Mouse (Mus musculus): ENCODE results near the gene Sh2d5. TPM values are rescaled to one million over a fixed set of nuclear protein-coding genes. Genes with fewer than 3 reads are reported as not detected.

The Sh2d5 gene
- 0.20 and 0.25 TPM in 2 replicates for polyA plus RNA-seq (2015; fragmentation: Nextera tagmentation; extraction: Ambion mirVana)

GRCm38 (mm10) chr4:138250088-138250960, at the start of gene Sh2d5, which contains the start of gene Kif17:
TSS of gene Sh2d5 (plus strand) at chr4:138250403.
TSS of gene Kif17 (plus strand) at chr4:138250435.
- peaks cover 22% of the 10 kb centered on the region for H3K4me1 ChIP-seq (replicated peaks; ENCODE audit: control insufficient read depth, insufficient read depth, low read length)
- ATAC-seq (ENCODE audit: low read depth), result peak; percentile 84
- peak within 1 kb of the TSS; percentile 99 for H3K4me2 ChIP-seq (ENCODE audit: low read depth, low read length)
- H3K4me3 ChIP-seq (ENCODE audit: low read length), result peak within 1 kb of the TSS; percentile 53
- peaks cover 12% of the 10 kb centered on the region for H3K27me3 ChIP-seq (ENCODE audit: control insufficient read depth, insufficient read depth, low read depth, low read length)
- no peaks in the 10 kb centered on the region for H3K9me3 ChIP-seq (ENCODE audit: control insufficient read depth, low read length)
- WGBS, result 1% methylated on average over 51 of the region's 74 CpGs
- H3K9ac ChIP-seq (ENCODE audit: low read length), result peak within 1 kb of the TSS; percentile 21
- peaks cover 15% of the 10 kb centered on the region for H3K36me3 ChIP-seq (ENCODE audit: control insufficient read depth, insufficient read depth, low read length)
- H3K27ac ChIP-seq (ENCODE audit: low read length), result no peak within 1 kb of the TSS

GRCm38 (mm10) chr4:138200769-138201168, 49.4 kb upstream of the Sh2d5 start:
- H3K4me2 ChIP-seq (ENCODE audit: low read depth, low read length), result no peak overlapping the region
- H3K4me1 ChIP-seq (replicated peaks; ENCODE audit: control insufficient read depth, insufficient read depth, low read length), result no peaks in the 10 kb centered on the region
- H3K27me3 ChIP-seq (ENCODE audit: control insufficient read depth, insufficient read depth, low read depth, low read length), result no peaks in the 10 kb centered on the region
- H3K4me3 ChIP-seq (ENCODE audit: low read length), result no peak overlapping the region
- no peak overlapping the region for H3K27ac ChIP-seq (ENCODE audit: low read length)
- no peaks in the 10 kb centered on the region for H3K9me3 ChIP-seq (ENCODE audit: control insufficient read depth, low read length)
- 86% methylated on average over 3 of the region's 3 CpGs for WGBS
- ATAC-seq (ENCODE audit: low read depth), result no peak
- H3K36me3 ChIP-seq (ENCODE audit: control insufficient read depth, insufficient read depth, low read length), result peaks cover 44% of the 10 kb centered on the region
- H3K9ac ChIP-seq (ENCODE audit: low read length), result no peak overlapping the region

GRCm38 (mm10) chr4:138201696-138202095, 48.5 kb upstream of the Sh2d5 start:
- Histone ChIP-seq H3K4me3 (ENCODE audit: low read length) (no peak overlapping the region), H3K36me3 (ENCODE audit: control insufficient read depth, insufficient read depth, low read length) (peaks cover 41% of the 10 kb centered on the region), H3K4me2 (ENCODE audit: low read depth, low read length) (no peak overlapping the region), H3K9ac (ENCODE audit: low read length) (no peak overlapping the region), H3K27me3 (ENCODE audit: control insufficient read depth, insufficient read depth, low read depth, low read length) (no peaks in the 10 kb centered on the region), H3K4me1 (replicated peaks; ENCODE audit: control insufficient read depth, insufficient read depth, low read length) (no peaks in the 10 kb centered on the region), H3K27ac (ENCODE audit: low read length) (no peak overlapping the region), H3K9me3 (ENCODE audit: control insufficient read depth, low read length) (no peaks in the 10 kb centered on the region)
- ATAC-seq (ENCODE audit: low read depth), result no peak
- 80% methylated on average over 9 of the region's 9 CpGs for WGBS

GRCm38 (mm10) chr4:138210116-138210515, 40.1 kb upstream of the Sh2d5 start:
- Histone ChIP-seq H3K4me3 (ENCODE audit: low read length) (no peak overlapping the region), H3K4me1 (replicated peaks; ENCODE audit: control insufficient read depth, insufficient read depth, low read length) (no peaks in the 10 kb centered on the region), H3K27ac (ENCODE audit: low read length) (no peak overlapping the region), H3K9ac (ENCODE audit: low read length) (no peak overlapping the region), H3K9me3 (ENCODE audit: control insufficient read depth, low read length) (no peaks in the 10 kb centered on the region), H3K36me3 (ENCODE audit: control insufficient read depth, insufficient read depth, low read length) (peaks cover 10% of the 10 kb centered on the region; the same call in 1 of the 2 replicates), H3K27me3 (ENCODE audit: control insufficient read depth, insufficient read depth, low read depth, low read length) (no peaks in the 10 kb centered on the region), H3K4me2 (ENCODE audit: low read depth, low read length) (no peak overlapping the region)
- no peak for ATAC-seq (ENCODE audit: low read depth)
- 88% methylated on average over 5 of the region's 5 CpGs for WGBS

GRCm38 (mm10) chr4:138213861-138214260, 36.3 kb upstream of the Sh2d5 start:
- no peak overlapping the region for H3K9ac ChIP-seq (ENCODE audit: low read length)
- H3K27ac ChIP-seq (ENCODE audit: low read length), result no peak overlapping the region
- H3K4me1 ChIP-seq (replicated peaks; ENCODE audit: control insufficient read depth, insufficient read depth, low read length), result peaks cover 15% of the 10 kb centered on the region
- no peak overlapping the region for H3K4me3 ChIP-seq (ENCODE audit: low read length)
- no peaks in the 10 kb centered on the region for H3K36me3 ChIP-seq (ENCODE audit: control insufficient read depth, insufficient read depth, low read length)
- no peaks in the 10 kb centered on the region for H3K9me3 ChIP-seq (ENCODE audit: control insufficient read depth, low read length)
- 53% methylated on average over 3 of the region's 3 CpGs for WGBS
- no peaks in the 10 kb centered on the region for H3K27me3 ChIP-seq (ENCODE audit: control insufficient read depth, insufficient read depth, low read depth, low read length)
- ATAC-seq (ENCODE audit: low read depth), result no peak
- H3K4me2 ChIP-seq (ENCODE audit: low read depth, low read length), result no peak overlapping the region

- Histone ChIP-seq H3K9me3 (ENCODE audit: control insufficient read depth, low read length) (no peaks in the 10 kb centered on the region), H3K4me3 (ENCODE audit: low read length) (peak overlapping the region; percentile 83), H3K9ac (ENCODE audit: low read length) (peak overlapping the region; percentile 96), H3K27ac (ENCODE audit: low read length) (peak overlapping the region; percentile 99), H3K27me3 (ENCODE audit: control insufficient read depth, insufficient read depth, low read depth, low read length) (no peaks in the 10 kb centered on the region), H3K4me1 (replicated peaks; ENCODE audit: control insufficient read depth, insufficient read depth, low read length) (peaks cover 24% of the 10 kb centered on the region), H3K36me3 (ENCODE audit: control insufficient read depth, insufficient read depth, low read length) (no peaks in the 10 kb centered on the region), H3K4me2 (ENCODE audit: low read depth, low read length) (peak overlapping the region; percentile 71)
- 34% methylated on average over 13 of the region's 13 CpGs for WGBS
- ATAC-seq (ENCODE audit: low read depth), result no peak
Observed at GRCm38 (mm10) chr4:138215671-138216199, 34.5 kb upstream of the Sh2d5 start.

GRCm38 (mm10) chr4:138216200-138216890, 33.9 kb upstream of the Sh2d5 start, which contains the start of gene Hp1bp3:
TSS of gene Hp1bp3 (plus strand) at chr4:138216296.
- H3K9ac ChIP-seq (ENCODE audit: low read length), result peak within 1 kb of the TSS; percentile 96
- ATAC-seq (ENCODE audit: low read depth), result peak; percentile 79
- peaks cover 24% of the 10 kb centered on the region for H3K4me1 ChIP-seq (replicated peaks; ENCODE audit: control insufficient read depth, insufficient read depth, low read length)
- peak within 1 kb of the TSS; percentile 88 for H3K4me2 ChIP-seq (ENCODE audit: low read depth, low read length)
- H3K27me3 ChIP-seq (ENCODE audit: control insufficient read depth, insufficient read depth, low read depth, low read length), result no peaks in the 10 kb centered on the region
- H3K4me3 ChIP-seq (ENCODE audit: low read length), result peak within 1 kb of the TSS; percentile 83
- H3K36me3 ChIP-seq (ENCODE audit: control insufficient read depth, insufficient read depth, low read length), result no peaks in the 10 kb centered on the region
- peak within 1 kb of the TSS; percentile 99 for H3K27ac ChIP-seq (ENCODE audit: low read length)
- no peaks in the 10 kb centered on the region for H3K9me3 ChIP-seq (ENCODE audit: control insufficient read depth, low read length)
- under 1% methylated on average over 17 of the region's 84 CpGs for WGBS

- WGBS, result under 1% methylated on average over 50 of the region's 68 CpGs
Observed at GRCm38 (mm10) chr4:138216891-138217392, 33.3 kb upstream of the Sh2d5 start.

More at GRCm38 (mm10) chr4:138216891-138217392, 33.3 kb upstream of the Sh2d5 start:
- Histone ChIP-seq H3K27ac (ENCODE audit: low read length) (peak overlapping the region; percentile 99), H3K27me3 (ENCODE audit: control insufficient read depth, insufficient read depth, low read depth, low read length) (no peaks in the 10 kb centered on the region), H3K4me3 (ENCODE audit: low read length) (peak overlapping the region; percentile 83), H3K9ac (ENCODE audit: low read length) (peak overlapping the region; percentile 96), H3K4me1 (replicated peaks; ENCODE audit: control insufficient read depth, insufficient read depth, low read length) (peaks cover 24% of the 10 kb centered on the region), H3K4me2 (ENCODE audit: low read depth, low read length) (peak overlapping the region; percentile 88), H3K9me3 (ENCODE audit: control insufficient read depth, low read length) (no peaks in the 10 kb centered on the region), H3K36me3 (ENCODE audit: control insufficient read depth, insufficient read depth, low read length) (peaks cover under 1% of the 10 kb centered on the region; the same call in 1 of the 2 replicates)
- peak; percentile 98 for ATAC-seq (ENCODE audit: low read depth)
